Mouse (Mus musculus): ENCODE results near the gene Kcnj15.

Kcnj15 gene

GRCm38 (mm10) chr16:95245499-95245898 is 11.9 kb upstream of the Kcnj15 start:
- in situ Hi-C loops (cut with MboI) = no loop called here

DNA sequence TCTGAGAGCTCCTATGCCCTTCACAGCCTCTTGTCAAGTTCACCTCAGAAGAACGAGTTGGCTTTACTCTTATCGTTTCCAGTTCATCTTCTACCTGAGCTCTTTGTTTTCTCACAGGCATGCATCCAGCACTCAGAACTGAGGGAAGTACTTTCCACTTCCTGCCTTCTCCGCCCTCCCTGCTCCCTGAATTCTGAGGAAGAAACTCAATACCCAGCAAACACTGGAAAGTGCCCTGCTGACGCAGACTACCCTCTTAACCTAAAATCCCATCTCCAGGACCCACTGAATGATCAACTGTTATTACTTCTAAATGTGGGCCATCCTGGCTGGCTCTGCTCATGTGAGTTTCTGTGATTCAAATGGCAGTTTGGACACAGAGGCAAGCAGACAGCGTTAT is 8.7 kb upstream of the Kcnj15 start:
- in situ Hi-C loops (cut with MboI) = no loop called here

DNA sequence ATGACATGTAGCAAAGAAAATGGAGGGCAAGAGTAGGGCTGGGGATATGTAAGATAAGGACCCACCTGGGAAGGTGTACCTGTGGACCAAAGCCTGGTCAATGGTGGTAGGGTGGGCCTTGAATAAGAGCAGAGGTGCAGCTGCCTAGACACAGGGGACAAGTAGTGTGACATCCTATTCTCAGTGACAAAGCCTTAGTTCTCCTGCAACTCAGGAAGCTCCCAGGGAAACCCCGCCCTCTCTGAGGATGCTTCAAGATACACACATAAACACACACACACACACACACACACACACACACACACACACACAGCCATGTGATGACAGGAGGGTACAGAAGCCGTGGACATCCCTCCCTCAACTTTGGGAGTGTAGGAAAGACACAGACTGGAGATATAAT is 710 bp upstream of the Kcnj15 start:
- in situ Hi-C loops (cut with MboI) = no loop called here

DNA sequence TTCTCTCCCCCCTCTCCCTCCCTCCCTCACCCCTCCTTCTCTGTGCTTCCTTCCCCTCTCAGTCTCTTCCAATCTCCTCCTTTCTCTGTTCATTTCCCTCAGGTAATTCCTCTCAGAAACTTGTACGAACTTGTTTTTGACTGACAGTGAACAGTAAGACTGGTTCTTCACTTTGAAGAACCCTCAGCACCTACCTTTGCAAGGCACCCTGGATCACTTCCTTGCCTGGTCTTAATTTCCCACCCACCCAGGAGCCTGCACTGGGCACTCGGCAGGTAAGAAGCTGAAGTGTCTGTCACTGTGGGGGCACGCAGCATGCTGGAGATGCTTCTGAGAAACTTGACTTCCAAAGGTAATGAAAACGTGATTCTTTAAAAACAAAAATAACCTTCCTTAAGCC is 742 bp downstream of the Kcnj15 start:
- in situ Hi-C loops (cut with MboI) = no loop called here

DNA sequence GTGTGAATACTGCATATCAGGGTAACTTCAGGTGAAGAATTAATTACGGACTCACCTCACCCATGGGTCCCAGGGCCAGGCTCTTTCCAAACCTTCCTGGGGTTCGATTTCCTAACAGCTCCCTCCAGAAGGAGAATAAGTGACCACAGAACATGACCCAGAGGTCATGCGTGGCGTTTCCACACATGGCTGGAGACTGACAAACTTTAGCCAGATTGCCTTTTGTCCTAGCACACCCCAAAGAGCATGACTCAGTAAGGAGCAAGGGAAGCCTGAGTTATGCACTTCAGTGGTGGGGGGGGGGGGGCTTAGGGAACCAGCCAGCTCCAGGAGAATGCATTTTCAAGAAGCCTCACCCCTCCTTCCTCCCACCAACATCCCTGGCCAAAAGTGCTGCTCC is 2.1 kb downstream of the Kcnj15 start:
- in situ Hi-C loops (cut with MboI) = no loop called here

DNA sequence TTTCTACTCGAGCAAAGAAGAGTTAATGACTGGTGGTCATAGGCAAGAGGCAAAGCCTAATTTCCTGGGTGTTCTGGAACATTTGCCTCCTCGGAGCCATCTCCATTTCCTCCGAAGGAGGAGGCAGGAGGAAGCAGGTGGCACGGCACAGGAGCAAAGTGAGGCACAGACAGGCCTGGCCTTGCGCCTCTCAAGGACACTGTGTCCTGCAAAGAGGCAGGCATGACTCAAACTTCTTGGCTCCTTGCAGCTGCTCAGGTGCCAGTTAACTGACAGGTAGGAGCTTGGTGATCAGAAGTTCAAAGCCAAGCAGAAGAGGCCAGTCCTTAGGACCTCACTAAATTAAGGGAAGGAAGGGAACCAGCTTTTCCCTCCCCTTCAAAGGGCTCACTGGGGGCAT is 3.3 kb downstream of the Kcnj15 start:
- in situ Hi-C loops (cut with MboI) = no loop called here

DNA sequence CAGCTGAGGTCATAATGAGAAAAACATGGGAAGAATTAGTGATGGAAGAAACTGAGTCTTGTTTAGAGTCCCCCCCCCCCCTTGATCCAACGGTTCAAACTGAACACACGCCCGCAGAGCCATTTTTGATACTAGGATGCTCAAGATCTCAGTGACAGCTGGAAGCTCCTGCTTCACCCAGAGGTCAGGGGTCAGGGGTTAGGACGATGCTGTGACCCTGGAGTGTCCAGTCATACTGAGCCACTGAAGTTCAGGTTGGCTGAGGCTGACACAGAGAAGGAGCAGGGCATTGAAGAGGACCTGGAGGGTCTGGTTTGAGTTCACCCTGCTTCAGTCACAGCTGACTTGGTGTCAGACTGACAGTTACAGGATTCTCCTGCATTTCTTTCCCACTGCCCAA is 4.4 kb downstream of the Kcnj15 start:
- in situ Hi-C loops (cut with MboI) = no loop called here

- in situ Hi-C loops (cut with MboI) = no loop called here
Measured at GRCm38 (mm10) chr16:95262706-95263363, 5.5 kb downstream of the Kcnj15 start.

GRCm38 (mm10) chr16:95264324-95264723 is 7.0 kb downstream of the Kcnj15 start:
- in situ Hi-C loops (cut with MboI) = no loop called here

DNA sequence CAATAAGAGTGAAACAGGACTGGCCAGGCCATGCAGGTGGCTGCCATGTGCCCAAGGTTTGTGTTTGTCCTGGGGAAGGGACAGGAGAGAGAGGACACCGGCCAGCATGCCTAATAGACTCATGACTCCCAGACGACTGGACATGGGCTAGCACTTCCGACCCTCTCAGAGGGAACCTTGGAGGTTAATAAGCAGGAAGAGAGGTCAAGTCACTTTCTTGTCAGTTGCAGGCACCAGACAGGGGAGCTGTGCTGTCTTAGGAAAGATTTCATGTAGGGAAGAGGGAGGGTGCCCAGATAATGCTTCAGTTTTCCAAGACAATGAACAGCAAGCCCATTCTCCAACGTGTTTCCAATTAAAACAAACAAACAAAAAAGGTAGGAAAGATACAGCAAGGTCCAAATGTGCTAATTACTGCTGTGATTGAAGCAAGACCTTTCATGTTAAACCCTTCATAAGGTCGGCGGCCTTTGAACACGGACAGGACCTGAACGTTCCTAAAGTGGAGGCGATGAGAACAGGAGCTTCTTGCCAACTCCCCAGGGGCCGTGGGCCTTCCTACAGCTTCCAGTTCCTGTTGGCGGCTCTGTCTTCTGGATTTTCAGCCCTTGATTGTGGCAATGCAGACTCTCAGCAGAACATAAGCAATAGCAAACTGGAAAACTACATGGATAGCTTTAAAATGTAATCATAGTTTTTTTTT is 10.3 kb downstream of the Kcnj15 start:
- in situ Hi-C loops (cut with MboI) = no loop called here

DNA sequence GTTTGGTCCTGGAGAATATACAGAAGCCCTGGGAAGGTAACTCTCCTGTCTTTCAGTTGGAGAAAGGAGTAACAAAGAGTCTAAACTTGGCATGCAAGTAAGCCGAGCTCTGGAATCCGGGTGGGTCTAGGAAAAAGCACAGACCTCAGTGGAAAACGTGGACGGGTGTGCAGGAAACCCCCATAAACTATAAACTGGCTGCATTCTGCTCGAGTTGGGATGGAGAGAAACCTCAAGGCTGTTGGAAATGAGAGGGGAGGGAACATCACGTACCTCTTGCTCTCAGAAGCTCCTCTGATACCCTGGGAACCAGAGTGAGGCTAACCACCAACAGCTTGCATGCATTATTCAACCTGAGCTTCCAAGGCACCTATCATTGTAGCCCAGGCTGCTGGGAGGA is 12.3 kb downstream of the Kcnj15 start:
- in situ Hi-C loops (cut with MboI) = no loop called here

DNA sequence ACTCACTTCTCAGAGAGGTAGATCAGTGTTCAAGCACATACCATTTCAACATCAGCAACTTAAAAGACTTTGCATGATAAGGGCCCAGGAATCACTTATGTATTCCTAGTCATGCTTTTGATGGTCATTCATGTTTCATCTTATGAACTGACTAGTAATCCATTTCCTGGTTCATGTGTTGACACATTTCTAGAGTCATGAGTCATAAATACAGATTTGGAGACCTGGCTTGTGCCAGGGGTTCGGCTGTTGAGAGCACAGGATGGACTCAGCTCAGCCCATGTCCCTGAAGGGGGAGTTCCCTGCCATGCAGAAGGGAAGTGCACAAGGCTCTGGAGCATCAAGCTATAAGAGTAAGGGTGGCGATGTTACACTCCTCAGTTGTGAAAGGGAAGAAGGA is 15.7 kb downstream of the Kcnj15 start:
- in situ Hi-C loops (cut with MboI) = no loop called here

DNA sequence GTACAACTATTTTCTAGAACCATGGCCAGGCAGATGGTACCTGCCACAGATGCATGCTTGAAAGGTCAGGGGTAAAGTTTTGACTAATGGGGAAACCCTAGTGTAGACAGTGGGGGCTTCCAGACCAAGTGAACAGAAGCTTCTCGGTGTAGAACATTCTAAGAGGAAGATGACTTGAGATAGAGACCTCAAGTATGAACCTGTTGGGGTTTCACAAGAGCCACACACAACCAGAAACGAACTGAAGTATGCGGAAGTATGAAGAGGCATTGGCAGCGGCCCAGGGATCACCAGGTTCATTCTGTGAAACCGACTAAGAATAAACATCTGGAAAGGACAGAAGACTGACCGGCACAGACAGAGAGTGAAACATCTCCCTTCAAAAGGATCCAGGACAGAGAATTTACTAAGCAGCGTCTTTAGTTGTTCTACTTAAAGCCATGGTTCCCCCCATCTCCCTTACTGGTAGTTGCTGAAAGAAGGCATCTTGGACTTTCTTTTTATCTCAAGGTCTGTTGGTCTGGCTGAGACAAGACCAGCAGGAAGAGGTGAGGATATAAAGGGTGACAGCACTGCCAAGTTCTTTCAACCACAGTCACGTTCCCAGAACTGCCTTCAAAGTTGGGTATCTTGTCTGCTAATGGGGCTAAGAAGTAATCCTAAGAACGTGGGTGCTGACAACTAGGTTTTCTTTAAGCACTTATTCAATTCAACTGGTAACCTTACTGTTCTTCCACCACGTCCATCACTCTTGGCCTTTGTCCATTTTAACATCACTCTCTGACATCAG is 18.6 kb downstream of the Kcnj15 start:
- in situ Hi-C loops (cut with MboI) = no loop called here

GRCm38 (mm10) chr16:95279015-95279414 is 21.7 kb downstream of the Kcnj15 start:
- in situ Hi-C loops (cut with MboI) = no loop called here

GRCm38 (mm10) chr16:95280338-95280737 is 23.0 kb downstream of the Kcnj15 start:
- in situ Hi-C loops (cut with MboI) = no loop called here

- in situ Hi-C loops (cut with MboI) = no loop called here
Measured at GRCm38 (mm10) chr16:95283369-95283768, 26.0 kb downstream of the Kcnj15 start.

- in situ Hi-C loops (cut with MboI) = no loop called here
Measured at GRCm38 (mm10) chr16:95284085-95284727, 26.8 kb downstream of the Kcnj15 start.

GRCm38 (mm10) chr16:95285043-95285442 is 27.7 kb downstream of the Kcnj15 start:
- in situ Hi-C loops (cut with MboI) = no loop called here

DNA sequence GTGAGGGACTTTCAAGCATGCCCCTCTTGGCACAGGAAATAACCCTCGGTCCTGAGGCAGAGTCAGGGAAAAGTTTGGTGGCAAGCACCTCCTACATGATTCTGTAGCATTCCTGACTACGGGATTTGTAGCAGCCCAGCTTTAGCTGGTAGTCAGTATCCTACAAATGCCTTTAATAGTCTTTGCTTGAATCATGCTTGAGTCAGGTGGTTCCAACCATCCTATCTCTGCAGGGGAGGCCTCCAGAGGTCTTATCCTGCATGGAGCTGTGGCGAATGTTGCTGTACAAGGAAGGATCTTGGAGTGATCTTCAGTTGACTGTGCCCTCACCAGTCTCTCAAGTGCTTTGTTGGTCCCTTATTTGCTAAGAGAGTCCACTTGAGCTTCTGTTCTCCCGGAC is 28.4 kb downstream of the Kcnj15 start:
- in situ Hi-C loops (cut with MboI) = no loop called here

DNA sequence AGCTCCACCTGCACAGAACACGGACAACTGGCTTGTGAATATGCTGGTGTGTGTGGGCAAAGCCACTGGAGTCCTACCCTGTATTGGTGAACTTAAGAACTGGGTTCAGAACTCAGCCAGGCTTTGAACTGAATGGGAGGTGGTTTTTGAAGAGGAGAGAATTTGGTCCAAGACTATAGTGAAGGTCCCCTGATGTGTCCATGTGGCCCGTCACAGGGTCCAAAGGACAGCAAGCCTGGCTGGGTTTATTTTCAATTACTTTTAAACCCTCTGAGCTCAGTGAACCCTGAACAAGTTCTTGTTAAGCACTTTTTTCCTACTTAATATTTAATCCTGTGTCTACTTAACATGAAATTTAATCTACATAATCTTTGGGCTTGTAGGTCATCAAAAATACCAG is 30.3 kb downstream of the Kcnj15 start:
- in situ Hi-C loops (cut with MboI) = no loop called here

DNA sequence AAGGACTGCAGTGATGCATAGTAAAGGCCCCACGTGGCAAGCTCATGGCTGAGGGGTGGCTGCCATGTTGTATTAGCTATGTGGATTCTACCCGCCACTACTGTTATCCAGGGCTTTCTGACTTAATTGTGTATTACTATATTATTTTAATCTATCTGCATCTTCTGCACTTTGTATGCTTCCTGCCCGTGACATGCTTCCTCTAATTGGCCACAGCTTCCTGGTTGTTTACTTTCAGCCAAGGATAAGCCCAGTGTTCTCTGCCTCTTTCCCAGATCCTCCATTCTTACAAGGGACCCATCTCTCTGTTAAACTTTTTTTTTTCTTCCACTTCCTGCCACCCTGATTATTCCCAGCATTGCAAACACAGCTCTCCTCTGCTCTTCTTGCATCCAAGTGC is 32.0 kb downstream of the Kcnj15 start:
- in situ Hi-C loops (cut with MboI) = no loop called here

- in situ Hi-C loops (cut with MboI) = no loop called here
Measured at GRCm38 (mm10) chr16:95291450-95292101, 34.2 kb downstream of the Kcnj15 start.

Data from mature B cell (primary cell).